Mouse (Mus musculus): ENCODE measurements around the gene Atp8a2.
"Not testable (repeated sequence)": the region's sequence is repeated elsewhere in the genome, so short reads cannot be mapped to it uniquely, and the experiment has no call there.

Atp8a2 gene

GRCm38 (mm10) chr14:59929190-59929589 lies 267.8 kb downstream of the Atp8a2 start:
- not testable (repeated sequence) for DNase-seq (ENCODE audit: inconsistent age in 2 of 2, low spot score in 1 of 2)

- DNase-seq (ENCODE audit: inconsistent age in 2 of 2, low spot score in 1 of 2), result no peak
These were observed 268.2 kb downstream of the Atp8a2 start for GRCm38 (mm10) chr14:59928781-59929180.

- DNase-seq (ENCODE audit: inconsistent age in 2 of 2, low spot score in 1 of 2), result no peak
These were observed 269.2 kb downstream of the Atp8a2 start for GRCm38 (mm10) chr14:59927804-59928203.

- DNase-seq (ENCODE audit: inconsistent age in 2 of 2, low spot score in 1 of 2), result no peak
These were observed 277.1 kb downstream of the Atp8a2 start for GRCm38 (mm10) chr14:59919865-59920264.

DNA sequence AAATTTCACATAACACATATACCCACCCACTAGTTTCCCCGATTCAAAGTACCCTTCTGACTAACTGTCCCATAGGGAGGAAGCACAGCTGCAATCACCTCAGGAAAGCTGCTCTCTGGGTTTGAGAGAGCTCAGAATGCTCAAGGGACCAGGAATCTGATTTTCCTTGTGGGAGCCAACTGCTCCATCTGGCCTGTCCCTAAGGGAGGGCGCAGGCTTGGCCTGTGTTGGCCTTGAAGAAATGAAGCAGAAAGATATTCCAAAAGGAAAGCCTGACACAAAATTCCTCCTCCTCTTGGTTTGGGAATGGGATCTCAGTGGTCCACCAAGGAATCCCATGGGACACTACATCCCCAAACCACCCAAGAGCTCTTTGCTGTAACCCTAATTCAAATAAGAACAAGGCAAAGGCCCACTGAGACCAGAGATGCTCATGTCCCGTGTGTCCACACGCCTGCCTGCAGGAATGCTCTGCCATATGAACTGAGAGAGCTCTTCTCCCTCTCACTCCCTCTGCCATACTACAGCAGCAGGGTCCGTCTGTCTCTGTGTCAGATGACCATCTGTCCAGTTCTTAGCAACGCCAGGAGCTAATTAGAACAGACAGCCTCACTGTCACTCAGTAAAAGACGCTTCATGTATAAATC lies 293.4 kb downstream of the Atp8a2 start:
- no peak for DNase-seq (ENCODE audit: inconsistent age in 2 of 2, low spot score in 1 of 2)

DNA sequence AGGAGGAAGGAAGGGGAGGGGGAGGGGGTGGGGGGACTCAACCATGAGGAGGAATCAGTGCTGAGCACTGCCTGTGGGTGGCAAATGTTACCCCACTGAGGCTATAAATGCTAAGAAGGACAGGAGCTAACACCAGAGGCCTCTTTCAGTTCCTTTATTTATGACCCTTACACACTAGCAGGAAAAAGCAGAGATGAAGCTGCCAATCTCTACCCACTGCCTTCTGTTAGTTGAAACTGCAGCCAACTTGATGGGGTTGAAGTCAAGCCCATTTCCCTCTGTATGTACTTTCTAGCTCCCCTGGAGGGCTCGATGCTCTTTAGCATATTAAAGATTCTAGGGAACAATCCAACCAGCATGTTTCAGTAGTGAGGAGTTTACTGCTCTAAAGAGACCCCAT lies 303.0 kb downstream of the Atp8a2 start:
- DNase-seq (ENCODE audit: inconsistent age in 2 of 2, low spot score in 1 of 2), result no peak

GRCm38 (mm10) chr14:59892084-59892483 lies 304.9 kb downstream of the Atp8a2 start:
- DNase-seq (ENCODE audit: inconsistent age in 2 of 2, low spot score in 1 of 2), result no peak

DNA sequence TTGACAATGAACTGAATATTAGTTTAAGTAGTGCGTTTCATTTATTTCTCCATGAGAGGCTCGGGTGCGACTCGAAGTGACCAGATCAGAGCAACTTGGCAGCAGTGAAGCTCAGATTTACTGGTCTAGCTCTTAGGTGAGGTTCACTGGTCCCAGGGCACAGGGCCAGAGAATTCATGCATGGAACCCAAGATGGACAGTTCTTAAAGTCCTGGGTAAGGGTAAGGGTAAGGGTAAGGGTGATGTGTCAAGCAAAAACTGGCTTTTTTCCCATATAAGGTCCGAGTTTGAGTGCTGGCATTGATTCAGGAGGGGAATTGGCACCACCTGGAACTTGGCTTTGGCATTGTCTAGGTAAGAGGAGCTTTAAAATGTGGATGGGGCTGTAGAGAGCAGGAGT lies 305.5 kb downstream of the Atp8a2 start:
- no peak for DNase-seq (ENCODE audit: inconsistent age in 2 of 2, low spot score in 1 of 2)

DNA sequence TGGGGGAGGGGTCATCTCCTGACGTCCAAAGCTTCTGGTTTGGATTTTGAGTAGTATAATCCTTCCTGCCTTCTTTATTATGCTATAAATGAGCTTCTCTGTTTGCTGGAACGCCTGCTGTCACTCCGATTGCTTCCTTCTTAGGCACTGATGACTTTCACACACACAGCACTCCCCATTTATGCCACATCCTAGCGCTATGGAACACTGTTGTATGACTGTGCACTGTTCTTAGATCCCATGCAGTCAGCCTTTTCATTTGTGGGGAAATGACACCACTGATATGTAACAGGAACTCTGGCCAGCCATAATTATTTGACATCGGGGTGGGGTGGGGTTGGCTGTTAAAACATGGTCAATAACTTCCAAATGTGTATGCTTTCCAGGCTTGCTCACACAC lies 306.2 kb downstream of the Atp8a2 start:
- DNase-seq (ENCODE audit: inconsistent age in 2 of 2, low spot score in 1 of 2), result no peak

- no peak for DNase-seq (ENCODE audit: inconsistent age in 2 of 2, low spot score in 1 of 2)
These were observed 306.9 kb downstream of the Atp8a2 start for GRCm38 (mm10) chr14:59890107-59890506.

GRCm38 (mm10) chr14:59888446-59888845 lies 308.5 kb downstream of the Atp8a2 start:
- DNase-seq (ENCODE audit: inconsistent age in 2 of 2, low spot score in 1 of 2), result no peak

DNA sequence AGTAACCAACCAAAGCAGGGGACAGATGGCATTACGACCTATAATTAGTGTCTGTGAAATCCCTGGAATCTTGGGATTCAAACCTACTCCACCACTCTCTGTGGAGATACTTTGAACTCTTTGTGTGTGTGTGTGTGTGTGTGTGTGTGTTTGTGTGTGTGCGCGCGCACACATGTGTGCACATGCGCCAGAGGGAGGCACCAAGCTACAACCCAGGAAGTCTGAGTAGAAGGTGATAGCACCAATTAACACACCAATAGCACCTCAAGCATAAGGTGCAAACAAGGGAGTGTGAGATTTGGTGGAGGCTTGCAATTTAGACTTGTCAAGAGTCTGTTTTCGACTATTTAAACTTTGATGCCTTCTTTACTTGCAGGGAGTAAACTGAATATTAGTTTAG lies 308.9 kb downstream of the Atp8a2 start:
- DNase-seq (ENCODE audit: inconsistent age in 2 of 2, low spot score in 1 of 2), result no peak

DNA sequence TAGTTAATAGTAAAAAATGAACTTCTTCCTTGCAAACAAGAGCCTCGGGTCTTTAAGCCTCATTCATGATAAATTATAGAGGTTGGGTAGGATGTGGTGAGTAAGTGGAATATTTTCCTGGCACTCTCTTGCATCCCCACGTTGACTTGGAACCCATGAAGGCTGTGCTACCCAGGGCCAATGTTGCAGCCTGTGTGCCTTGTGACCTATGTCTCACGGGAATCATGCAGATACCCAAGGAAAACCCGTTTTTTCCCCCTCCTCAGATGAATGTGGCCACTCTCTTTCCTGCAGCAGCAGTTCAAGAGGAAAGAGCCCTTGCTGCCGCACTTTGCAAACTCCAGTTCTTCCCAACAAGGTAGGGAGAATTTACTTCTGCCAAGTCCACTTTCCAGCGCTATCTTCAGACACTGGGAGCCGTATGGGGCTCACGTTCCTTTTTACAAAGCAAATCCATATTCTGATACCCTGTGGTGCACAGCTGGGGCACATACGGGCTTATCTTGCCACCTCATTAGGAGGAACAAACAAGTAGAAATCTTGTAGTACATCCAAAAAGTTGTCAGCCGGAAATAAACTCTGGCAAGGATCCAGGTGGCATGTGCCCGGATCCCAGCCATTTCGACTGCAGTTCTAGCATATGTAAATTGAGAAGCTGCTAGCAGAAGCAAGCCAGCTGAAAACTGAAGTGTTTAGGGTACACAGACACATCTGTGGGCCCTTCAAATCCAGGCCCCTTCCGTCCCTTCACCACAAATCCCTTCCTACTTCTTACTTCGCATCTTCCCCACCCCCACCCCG lies 309.7 kb downstream of the Atp8a2 start:
- no peak for DNase-seq (ENCODE audit: inconsistent age in 2 of 2, low spot score in 1 of 2)

DNA sequence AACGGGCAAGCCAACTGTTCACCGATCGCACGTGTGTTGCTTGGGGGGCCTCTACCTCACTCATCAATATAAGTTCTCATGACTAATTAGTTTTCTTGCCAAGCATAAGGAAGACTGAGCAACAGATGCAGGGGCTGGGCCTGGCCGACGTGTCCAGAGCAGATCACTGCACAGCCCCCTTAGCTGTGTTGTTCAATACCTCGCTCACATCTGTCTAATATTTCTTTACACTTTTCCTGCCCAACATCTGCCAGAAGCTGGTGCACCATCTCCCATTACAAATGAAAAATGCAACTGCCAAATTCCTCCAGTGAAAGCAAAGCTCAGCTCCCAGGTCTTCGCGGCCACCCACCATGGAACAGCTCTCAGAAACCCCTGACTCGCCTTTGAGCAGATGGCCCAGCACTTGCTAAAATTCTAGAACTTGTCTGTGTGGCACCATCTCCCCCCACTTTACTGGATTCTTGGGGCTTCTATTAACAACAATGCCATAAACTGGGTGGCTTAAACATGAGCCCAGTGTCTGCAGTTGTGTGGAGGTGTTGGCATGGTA lies 313.4 kb downstream of the Atp8a2 start:
- DNase-seq (ENCODE audit: inconsistent age in 2 of 2, low spot score in 1 of 2), result no peak

DNA sequence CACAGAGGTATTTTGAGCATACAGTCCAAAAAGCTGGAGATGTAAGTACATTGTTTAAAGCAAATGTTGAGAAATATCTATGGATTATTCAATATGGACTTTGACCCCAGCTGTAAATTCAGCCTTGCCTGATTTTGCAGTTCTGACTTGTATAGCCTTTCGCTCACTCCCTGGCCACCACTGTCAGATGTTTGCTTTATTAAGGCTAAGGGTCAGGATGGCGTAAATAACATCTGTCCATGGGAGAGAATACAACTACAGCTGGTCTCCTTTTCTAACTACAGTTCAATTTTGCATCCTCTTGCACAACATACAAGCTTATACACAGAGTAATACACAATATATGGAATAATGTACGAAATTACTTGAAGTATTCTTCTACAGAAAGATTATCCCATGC lies 316.1 kb downstream of the Atp8a2 start:
- no peak for DNase-seq (ENCODE audit: inconsistent age in 2 of 2, low spot score in 1 of 2)

GRCm38 (mm10) chr14:59878248-59878647 lies 318.7 kb downstream of the Atp8a2 start:
- no peak for DNase-seq (ENCODE audit: inconsistent age in 2 of 2, low spot score in 1 of 2)

- DNase-seq (ENCODE audit: inconsistent age in 2 of 2, low spot score in 1 of 2), result no peak
These were observed 320.5 kb downstream of the Atp8a2 start for GRCm38 (mm10) chr14:59876525-59876924.

GRCm38 (mm10) chr14:59868369-59868768 lies 328.6 kb downstream of the Atp8a2 start:
- no peak for DNase-seq (ENCODE audit: inconsistent age in 2 of 2, low spot score in 1 of 2)

DNA sequence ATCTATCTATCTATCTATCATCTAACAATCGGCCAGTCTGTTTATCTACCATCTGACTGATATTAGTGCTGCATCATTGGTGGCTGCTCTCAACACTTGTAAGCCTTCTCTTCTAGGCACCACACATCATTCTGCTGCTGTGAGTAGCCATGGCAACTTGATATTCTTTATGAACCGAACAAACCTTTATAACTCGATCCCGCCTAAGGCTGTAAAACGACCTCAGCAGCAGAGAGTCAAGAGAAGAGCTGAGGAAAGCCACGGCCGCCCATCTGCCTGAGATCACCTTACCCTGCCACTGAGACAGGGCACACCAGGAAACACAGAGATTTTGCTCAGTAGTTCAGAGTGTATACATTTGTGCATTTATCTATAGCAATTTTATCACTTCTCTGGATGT lies 329.2 kb downstream of the Atp8a2 start:
- DNase-seq (ENCODE audit: inconsistent age in 2 of 2, low spot score in 1 of 2), result no peak

GRCm38 (mm10) chr14:59866001-59866400 lies 331.0 kb downstream of the Atp8a2 start:
- DNase-seq (ENCODE audit: inconsistent age in 2 of 2, low spot score in 1 of 2), result no peak

DNA sequence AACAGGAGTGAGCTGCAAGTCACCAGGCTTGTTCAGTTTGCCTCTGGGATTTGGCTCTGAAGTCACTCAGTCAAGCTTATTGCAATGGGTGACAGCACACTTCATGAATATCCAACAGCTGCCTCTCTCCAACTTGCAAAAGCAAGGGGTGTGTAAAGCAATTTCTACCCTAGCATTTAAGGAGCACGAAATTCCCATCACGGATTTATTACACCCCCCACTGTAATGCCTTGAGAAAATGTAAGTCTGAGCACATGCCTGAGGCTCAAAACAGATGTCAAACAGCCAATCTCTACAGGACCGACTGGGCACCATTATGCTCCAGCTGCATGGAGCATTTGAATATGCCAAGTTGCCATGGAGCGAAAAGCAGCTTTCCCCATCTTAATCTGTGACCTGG lies 334.6 kb downstream of the Atp8a2 start:
- no peak for DNase-seq (ENCODE audit: inconsistent age in 2 of 2, low spot score in 1 of 2)

DNA sequence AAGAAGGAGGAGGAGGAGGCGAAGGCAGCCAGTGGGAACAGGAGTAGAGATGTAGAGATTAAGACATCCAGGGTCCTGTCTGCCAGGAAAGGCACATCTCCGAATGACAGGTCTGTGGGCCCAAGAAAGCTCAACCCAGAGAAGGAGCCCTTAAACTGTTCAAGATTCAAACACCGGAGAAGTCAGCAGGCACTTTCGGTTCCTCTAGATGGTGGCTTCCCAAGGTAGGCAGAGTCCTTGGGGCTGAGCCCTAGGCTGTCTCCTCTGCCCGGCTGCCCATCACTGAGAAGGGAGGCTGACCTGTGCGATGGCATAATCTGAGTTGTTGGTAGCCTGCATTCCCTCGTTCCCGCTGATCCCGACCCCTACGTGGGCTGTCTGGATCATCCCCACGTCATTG lies 337.1 kb downstream of the Atp8a2 start:
- no peak for DNase-seq (ENCODE audit: inconsistent age in 2 of 2, low spot score in 1 of 2)

Measured in adrenal gland, adult (tissue).